Mouse (Mus musculus): ENCODE measurements at regions not wholly inside any gene's neighbourhood (a gene's known extent, or its start where the extent isn't known, plus 50 kb on each side); places are given as distances from the start of the nearest gene placed in this dataset.

DNA sequence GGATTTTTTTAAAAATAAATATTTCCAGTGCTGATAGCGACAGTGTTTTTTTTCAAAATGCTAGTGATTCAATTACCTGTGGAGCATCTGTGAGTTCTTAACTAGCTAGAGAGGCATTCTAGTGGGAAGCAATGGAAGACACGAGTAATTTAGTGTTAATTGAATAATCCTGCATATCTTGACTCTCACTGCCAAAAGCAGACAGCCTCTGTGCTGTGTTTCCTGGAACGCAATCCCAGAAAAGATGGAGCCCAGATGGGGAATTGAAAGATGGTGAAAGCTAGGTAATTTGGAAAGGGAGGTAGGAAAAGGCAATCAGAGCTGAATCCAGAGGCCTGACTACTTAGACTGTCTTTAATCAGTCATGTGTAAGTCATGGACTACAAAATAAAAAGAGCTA is 441.0 kb downstream of the Prss52 start:
- no peak overlapping the region for H3K4me2 ChIP-seq
- H3K4me1 ChIP-seq (replicated peaks), result no peaks in the 10 kb centered on the region
- H3K4me3 ChIP-seq, result no peak overlapping the region
- no peaks in the 10 kb centered on the region for H3K9me3 ChIP-seq (replicated peaks)
- 67% methylated on average over 3 of the region's 3 CpGs for WGBS
- H3K27ac ChIP-seq (ENCODE audit: poor library complexity, severe bottlenecking), result no peak overlapping the region
- no peak for ATAC-seq (ENCODE audit: insufficient number of reproducible peaks, low FRiP score)
- no peaks in the 10 kb centered on the region for H3K36me3 ChIP-seq
- H3K9ac ChIP-seq, result no peak overlapping the region
- H3K27me3 ChIP-seq (replicated peaks), result no peaks in the 10 kb centered on the region

- Histone ChIP-seq H3K4me1 (replicated peaks) (no peaks in the 10 kb centered on the region), H3K36me3 (no peaks in the 10 kb centered on the region), H3K27ac (ENCODE audit: poor library complexity, severe bottlenecking) (no peak overlapping the region), H3K4me2 (no peak overlapping the region), H3K4me3 (no peak overlapping the region), H3K9me3 (replicated peaks) (no peaks in the 10 kb centered on the region), H3K9ac (no peak overlapping the region), H3K27me3 (replicated peaks) (no peaks in the 10 kb centered on the region)
- ATAC-seq (ENCODE audit: insufficient number of reproducible peaks, low FRiP score), result no peak
- 0% methylated on average over 4 of the region's 4 CpGs for WGBS
Observed at GRCm38 (mm10) chr14:64546787-64547186, 442.7 kb downstream of the Prss52 start.

GRCm38 (mm10) chr14:64552951-64553350 is 448.9 kb downstream of the Prss52 start:
- Histone ChIP-seq H3K9ac (no peak overlapping the region), H3K4me2 (no peak overlapping the region), H3K4me1 (replicated peaks) (no peaks in the 10 kb centered on the region), H3K27me3 (replicated peaks) (no peaks in the 10 kb centered on the region), H3K27ac (ENCODE audit: poor library complexity, severe bottlenecking) (no peak overlapping the region), H3K36me3 (no peaks in the 10 kb centered on the region), H3K9me3 (replicated peaks) (no peaks in the 10 kb centered on the region), H3K4me3 (no peak overlapping the region)
- ATAC-seq (ENCODE audit: insufficient number of reproducible peaks, low FRiP score), result no peak
- WGBS, result 49% methylated on average over 4 of the region's 4 CpGs

DNA sequence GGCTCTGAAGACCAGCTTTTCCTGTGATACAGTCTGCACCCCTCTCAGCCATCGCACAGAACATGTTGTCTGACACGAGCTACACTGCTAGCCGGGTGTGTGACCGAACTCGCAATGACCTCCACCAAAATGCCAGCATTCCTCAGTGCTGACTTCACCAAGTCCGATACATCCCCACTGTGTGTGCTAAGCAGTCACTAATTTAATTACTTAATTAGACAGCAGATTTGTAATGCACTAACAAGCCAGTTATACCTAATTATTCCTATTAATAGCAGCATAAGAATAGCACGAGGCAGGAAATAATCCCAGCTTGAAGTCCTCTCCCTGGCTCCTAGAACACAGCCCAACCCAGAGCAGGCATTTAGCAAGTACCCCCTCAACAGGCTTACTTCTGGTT is 452.0 kb downstream of the Prss52 start:
- 74% methylated on average over 7 of the region's 7 CpGs for WGBS

DNA sequence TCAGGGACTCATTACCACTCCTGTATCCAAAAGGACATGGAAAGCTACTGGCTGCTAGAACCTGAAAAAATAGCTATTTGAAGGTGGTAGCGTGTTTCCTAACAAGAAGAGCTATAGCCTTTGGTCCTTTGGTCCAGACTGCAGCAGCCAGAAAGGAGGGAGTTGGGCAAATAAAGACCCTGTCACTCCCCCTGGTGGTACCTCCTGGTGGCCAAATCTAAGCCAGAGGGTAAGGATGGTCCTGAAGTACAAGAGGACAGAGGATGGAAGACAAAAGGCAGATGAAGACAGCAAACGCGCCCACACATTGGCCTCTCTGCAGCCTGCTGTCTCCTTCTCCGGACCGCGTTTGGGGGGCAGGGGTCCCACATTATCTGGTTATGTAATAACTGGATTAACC is 453.4 kb downstream of the Prss52 start:
- H3K36me3 ChIP-seq, result no peaks in the 10 kb centered on the region
- H3K4me2 ChIP-seq, result no peak overlapping the region
- H3K9me3 ChIP-seq (replicated peaks), result no peaks in the 10 kb centered on the region
- WGBS, result 66% methylated on average over 6 of the region's 6 CpGs
- H3K27ac ChIP-seq (ENCODE audit: poor library complexity, severe bottlenecking), result no peak overlapping the region
- no peaks in the 10 kb centered on the region for H3K4me1 ChIP-seq (replicated peaks)
- ATAC-seq (ENCODE audit: insufficient number of reproducible peaks, low FRiP score), result no peak
- 0 out of 2 replicates have a peak, but pooled peaks cover 4% of the 10 kb centered on the region for H3K27me3 ChIP-seq (replicated peaks)
- H3K9ac ChIP-seq, result no peak overlapping the region
- no peak overlapping the region for H3K4me3 ChIP-seq

More for the DNA sequence above, 452.0 kb downstream of the Prss52 start:
- H3K9me3 ChIP-seq (replicated peaks), result no peaks in the 10 kb centered on the region
- H3K27me3 ChIP-seq (replicated peaks), result 0 out of 2 replicates have a peak, but pooled peaks cover 3% of the 10 kb centered on the region
- ATAC-seq (ENCODE audit: insufficient number of reproducible peaks, low FRiP score), result no peak
- H3K36me3 ChIP-seq, result no peaks in the 10 kb centered on the region
- H3K4me3 ChIP-seq, result no peak overlapping the region
- no peak overlapping the region for H3K27ac ChIP-seq (ENCODE audit: poor library complexity, severe bottlenecking)
- no peaks in the 10 kb centered on the region for H3K4me1 ChIP-seq (replicated peaks)
- no peak overlapping the region for H3K4me2 ChIP-seq
- no peak overlapping the region for H3K9ac ChIP-seq

GRCm38 (mm10) chr14:64568689-64569088 is 464.6 kb downstream of the Prss52 start:
- WGBS, result 6% methylated on average over 6 of the region's 6 CpGs
- Histone ChIP-seq H3K9ac (no peak overlapping the region), H3K27ac (ENCODE audit: poor library complexity, severe bottlenecking) (no peak overlapping the region), H3K9me3 (replicated peaks) (no peaks in the 10 kb centered on the region), H3K4me3 (no peak overlapping the region), H3K36me3 (no peaks in the 10 kb centered on the region), H3K4me2 (no peak overlapping the region), H3K27me3 (replicated peaks) (0 out of 2 replicates have a peak, but pooled peaks cover 3% of the 10 kb centered on the region), H3K4me1 (replicated peaks) (no peaks in the 10 kb centered on the region)
- ATAC-seq (ENCODE audit: insufficient number of reproducible peaks, low FRiP score), result no peak

DNA sequence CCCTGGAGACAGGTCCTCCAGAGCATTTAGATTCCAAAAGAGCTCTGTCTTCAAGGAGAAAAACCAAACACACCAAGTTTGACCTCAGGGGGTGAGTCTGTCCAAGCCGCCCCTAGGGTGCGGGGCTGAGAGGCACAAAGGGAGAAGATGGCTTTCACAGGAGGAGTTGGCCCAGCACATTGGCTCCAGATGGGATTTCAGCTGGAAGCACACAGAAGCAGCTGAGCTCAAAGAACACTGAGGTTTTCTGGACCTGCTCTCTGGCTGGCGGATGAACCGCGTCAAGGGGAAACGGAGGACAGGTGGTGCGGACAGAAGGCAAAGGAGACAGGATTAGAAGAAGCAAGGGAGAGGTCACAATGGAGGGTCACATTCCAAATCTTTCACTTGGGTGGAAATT is 466.9 kb downstream of the Prss52 start:
- 90% methylated on average over 7 of the region's 7 CpGs for WGBS
- H3K9ac ChIP-seq, result no peak overlapping the region
- 0 out of 2 replicates have a peak, but pooled peaks cover 3% of the 10 kb centered on the region for H3K4me1 ChIP-seq (replicated peaks)
- H3K27me3 ChIP-seq (replicated peaks), result peaks cover 4% of the 10 kb centered on the region; the same call in 1 of the 2 replicates
- H3K27ac ChIP-seq (ENCODE audit: poor library complexity, severe bottlenecking), result no peak overlapping the region
- H3K4me3 ChIP-seq, result no peak overlapping the region
- H3K36me3 ChIP-seq, result no peaks in the 10 kb centered on the region
- no peak overlapping the region for H3K4me2 ChIP-seq
- H3K9me3 ChIP-seq (replicated peaks), result no peaks in the 10 kb centered on the region
- no peak for ATAC-seq (ENCODE audit: insufficient number of reproducible peaks, low FRiP score)

GRCm38 (mm10) chr14:64572756-64573155 is 468.7 kb downstream of the Prss52 start:
- Histone ChIP-seq H3K4me2 (no peak overlapping the region), H3K27ac (ENCODE audit: poor library complexity, severe bottlenecking) (no peak overlapping the region), H3K36me3 (no peaks in the 10 kb centered on the region), H3K27me3 (replicated peaks) (peaks cover 5% of the 10 kb centered on the region; the same call in 1 of the 2 replicates), H3K9ac (no peak overlapping the region), H3K4me1 (replicated peaks) (0 out of 2 replicates have a peak, but pooled peaks cover 3% of the 10 kb centered on the region), H3K4me3 (no peak overlapping the region), H3K9me3 (replicated peaks) (no peaks in the 10 kb centered on the region)
- ATAC-seq (ENCODE audit: insufficient number of reproducible peaks, low FRiP score), result no peak
- 60% methylated on average over 2 of the region's 2 CpGs for WGBS

GRCm38 (mm10) chr14:64573773-64574172 is 469.7 kb downstream of the Prss52 start:
- H3K36me3 ChIP-seq, result no peaks in the 10 kb centered on the region
- H3K4me2 ChIP-seq, result no peak overlapping the region
- H3K9me3 ChIP-seq (replicated peaks), result no peaks in the 10 kb centered on the region
- no peak overlapping the region for H3K9ac ChIP-seq
- ATAC-seq (ENCODE audit: insufficient number of reproducible peaks, low FRiP score), result no peak
- H3K27ac ChIP-seq (ENCODE audit: poor library complexity, severe bottlenecking), result no peak overlapping the region
- 0 out of 2 replicates have a peak, but pooled peaks cover 3% of the 10 kb centered on the region for H3K4me1 ChIP-seq (replicated peaks)
- no peak overlapping the region for H3K4me3 ChIP-seq
- H3K27me3 ChIP-seq (replicated peaks), result peaks cover 8% of the 10 kb centered on the region
- WGBS, result 58% methylated on average over 5 of the region's 5 CpGs

DNA sequence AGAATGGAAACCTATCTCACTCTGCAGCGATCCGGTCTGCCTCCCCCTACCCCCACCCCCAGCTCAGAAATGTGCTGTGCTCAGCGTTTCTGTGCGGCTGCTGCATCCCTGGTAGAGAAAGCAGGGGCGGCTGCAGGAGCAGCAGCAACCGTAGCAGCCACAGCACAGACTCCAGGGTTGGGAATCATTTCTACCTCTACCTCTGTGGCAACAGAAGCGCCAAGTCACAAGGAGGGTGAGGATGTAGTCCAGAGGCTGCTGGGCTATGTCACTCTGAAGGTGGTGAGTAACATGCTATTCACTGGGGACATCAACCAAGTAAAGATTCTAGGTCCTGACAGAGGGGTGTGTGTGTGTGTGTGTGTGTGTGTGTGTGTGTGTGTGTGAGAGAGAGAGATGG is 470.2 kb downstream of the Prss52 start:
- peaks cover 12% of the 10 kb centered on the region for H3K27me3 ChIP-seq (replicated peaks)
- no peak overlapping the region for H3K27ac ChIP-seq (ENCODE audit: poor library complexity, severe bottlenecking)
- ATAC-seq (ENCODE audit: insufficient number of reproducible peaks, low FRiP score), result no peak
- H3K36me3 ChIP-seq, result no peaks in the 10 kb centered on the region
- 47% methylated on average over 7 of the region's 7 CpGs for WGBS
- H3K4me2 ChIP-seq, result no peak overlapping the region
- no peak overlapping the region for H3K9ac ChIP-seq
- H3K9me3 ChIP-seq (replicated peaks), result no peaks in the 10 kb centered on the region
- H3K4me3 ChIP-seq, result no peak overlapping the region
- 0 out of 2 replicates have a peak, but pooled peaks cover 3% of the 10 kb centered on the region for H3K4me1 ChIP-seq (replicated peaks)

DNA sequence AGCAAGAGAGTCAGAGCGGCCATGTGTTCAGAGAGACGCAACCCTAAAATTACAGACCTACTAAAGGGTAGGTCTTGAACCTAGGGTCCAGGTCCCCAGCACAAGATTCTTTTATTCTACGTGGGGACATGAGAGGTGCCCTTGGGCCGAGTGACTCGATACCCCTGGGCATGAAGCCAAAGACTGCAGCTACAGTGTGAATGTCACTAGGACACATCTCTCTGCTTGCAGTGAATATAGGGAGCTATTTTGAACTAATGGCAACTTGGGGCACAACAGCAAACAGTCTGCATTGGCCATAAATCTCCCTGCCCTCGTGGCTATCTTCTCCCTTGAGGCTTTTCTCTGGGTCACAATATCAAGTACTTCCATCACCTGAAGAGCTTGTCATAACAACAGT is 470.7 kb downstream of the Prss52 start:
- peaks cover 17% of the 10 kb centered on the region for H3K27me3 ChIP-seq (replicated peaks)
- H3K9me3 ChIP-seq (replicated peaks), result no peaks in the 10 kb centered on the region
- 59% methylated on average over 6 of the region's 6 CpGs for WGBS
- ATAC-seq (ENCODE audit: insufficient number of reproducible peaks, low FRiP score), result no peak
- no peaks in the 10 kb centered on the region for H3K36me3 ChIP-seq
- no peak overlapping the region for H3K4me3 ChIP-seq
- H3K4me1 ChIP-seq (replicated peaks), result 0 out of 2 replicates have a peak, but pooled peaks cover 3% of the 10 kb centered on the region
- H3K4me2 ChIP-seq, result no peak overlapping the region
- no peak overlapping the region for H3K9ac ChIP-seq
- H3K27ac ChIP-seq (ENCODE audit: poor library complexity, severe bottlenecking), result no peak overlapping the region

GRCm38 (mm10) chr14:64575954-64576353 is 471.9 kb downstream of the Prss52 start:
- no peaks in the 10 kb centered on the region for H3K9me3 ChIP-seq (replicated peaks)
- H3K27me3 ChIP-seq (replicated peaks), result peaks cover 29% of the 10 kb centered on the region
- no peak for ATAC-seq (ENCODE audit: insufficient number of reproducible peaks, low FRiP score)
- H3K27ac ChIP-seq (ENCODE audit: poor library complexity, severe bottlenecking), result no peak overlapping the region
- 46% methylated on average over 4 of the region's 4 CpGs for WGBS
- H3K4me2 ChIP-seq, result no peak overlapping the region
- H3K9ac ChIP-seq, result no peak overlapping the region
- no peaks in the 10 kb centered on the region for H3K36me3 ChIP-seq
- H3K4me1 ChIP-seq (replicated peaks), result 0 out of 2 replicates have a peak, but pooled peaks cover 3% of the 10 kb centered on the region
- H3K4me3 ChIP-seq, result no peak overlapping the region
